Comparison of ENCODE assay signal across 8 mouse cellular contexts in the genomic region with DNA sequence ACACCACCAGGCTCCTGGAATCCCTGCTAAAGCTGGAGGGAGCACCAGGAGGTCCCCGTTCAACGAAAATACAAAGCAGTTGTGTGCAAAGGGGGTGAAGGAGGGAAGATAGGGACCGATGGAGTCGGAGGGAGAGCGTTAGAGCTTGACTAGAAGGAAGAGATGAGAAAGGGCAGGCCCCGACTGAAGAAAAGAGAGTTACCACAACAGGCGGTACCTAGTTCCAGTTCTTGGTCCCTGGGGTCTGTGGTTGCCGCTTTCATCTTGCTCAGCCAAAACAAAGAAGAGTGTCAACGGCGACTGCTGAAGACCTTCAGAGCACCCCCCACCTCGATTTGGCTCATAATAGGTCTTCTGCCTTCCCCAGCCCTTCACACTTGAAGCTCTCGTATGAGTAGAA. TPM values are rescaled to one million over a fixed set of nuclear protein-coding genes. Genes with fewer than 3 reads are reported as not detected.
DNase-seq lines count a peak whose midpoint lies in the region; ATAC-seq and TF ChIP-seq lines count a peak whose summit lies in the region.

No protein-coding gene starts in this region.

- H3K27ac ChIP-seq in heart, embryonic 15.5 days = peak overlapping the region; percentile 88
- H3K27ac ChIP-seq in ES-E14 (ENCODE audit: insufficient read depth, low read depth, low read length, poor library complexity, severe bottlenecking) (peak overlapping the region; percentile 1), macrophage (peak overlapping the region; percentile 80)
- H3K27ac ChIP-seq in forebrain, embryonic 16.5 days (ENCODE audit: low read length) = peak overlapping the region; percentile 94

- DNase-seq in heart, adult 8-10 months (ENCODE audit: low spot score) = no peak
- no peak for DNase-seq in ES-E14 (ENCODE audit: low read depth, low spot score)
- DNase-seq in urinary bladder, adult 18-20 months (ENCODE audit: low spot score in 2 of 2) = no peak
- no peak for DNase-seq in cerebellum, adult 9-11 months

- no peaks in the 10 kb centered on the region for H3K27me3 ChIP-seq in heart, embryonic 15.5 days
- no peaks in the 10 kb centered on the region for H3K27me3 ChIP-seq in forebrain, embryonic 16.5 days (replicated peaks; ENCODE audit: control insufficient read depth, insufficient read depth, low read length)

- H3K9me3 ChIP-seq in heart, embryonic 15.5 days (replicated peaks) = no peaks in the 10 kb centered on the region
- no peaks in the 10 kb centered on the region for H3K9me3 ChIP-seq in ES-E14 (ENCODE audit: control insufficient read depth, insufficient read depth, low read depth, low read length)
- H3K9me3 ChIP-seq in forebrain, embryonic 16.5 days (ENCODE audit: control insufficient read depth, low read length) = no peaks in the 10 kb centered on the region

- H3K36me3 ChIP-seq in heart, embryonic 15.5 days = no peaks in the 10 kb centered on the region
- H3K36me3 ChIP-seq in ES-E14 (ENCODE audit: control insufficient read depth, insufficient read depth, low read length, poor library complexity, severe bottlenecking) (no peaks in the 10 kb centered on the region), macrophage (ENCODE audit: inconsistent target) (no peaks in the 10 kb centered on the region)
- no peaks in the 10 kb centered on the region for H3K36me3 ChIP-seq in forebrain, embryonic 16.5 days (ENCODE audit: control insufficient read depth, insufficient read depth)

- peak overlapping the region; percentile 96 for H3K4me3 ChIP-seq in heart, embryonic 15.5 days
- H3K4me3 ChIP-seq in ES-E14 (ENCODE audit: insufficient read depth in 1 of 2, low read depth in 1 of 2, low read length in 2 of 2, poor library complexity in 1 of 2, severe bottlenecking in 1 of 2) (peak overlapping the region; percentile 78 to 98), macrophage (ENCODE audit: inconsistent target) (peak overlapping the region; percentile 93)
- peak overlapping the region; percentile 75 for H3K4me3 ChIP-seq in forebrain, embryonic 16.5 days (replicated peaks; ENCODE audit: low read length)

- WGBS in heart, embryonic 15.5 days = 7% methylated on average over 12 of the region's 12 CpGs
- 1% methylated on average over 12 of the region's 12 CpGs for WGBS in forebrain, embryonic 16.5 days
- 16% methylated on average over 12 of the region's 12 CpGs for WGBS in macrophage (ENCODE audit: missing documents)

- no peak for ATAC-seq in heart, embryonic 15.5 days (replicated peaks; ENCODE audit: insufficient number of reproducible peaks, insufficient read depth, low FRiP score, low read depth)
- ATAC-seq in forebrain, embryonic 16.5 days = no peak; the same call in 1 of the 2 replicates
- no peak for ATAC-seq in activated CD4-positive, CD25-positive, alpha-beta regulatory T cell, adult 4 months

- peak overlapping the region; percentile 94 for H3K9ac ChIP-seq in heart, embryonic 15.5 days
- peak overlapping the region; percentile 70 for H3K9ac ChIP-seq in ES-E14 (ENCODE audit: insufficient read depth, low read depth, low read length, poor library complexity, severe bottlenecking)
- H3K9ac ChIP-seq in forebrain, embryonic 16.5 days (replicated peaks; ENCODE audit: low read depth, low read length) = peak overlapping the region; percentile 77

- in situ Hi-C loops in ES-E14 (cut with MboI; ENCODE audit: low sequenced_read_pairs in 2 of 2, unreplicated experiment in 2 of 2) = loop anchor here (10.0 to 25.0 kb wide), 2 partner anchors 435 to 437 kb away; no protein-coding TSS in a partner anchor

- peak overlapping the region; percentile 85 for H3K4me2 ChIP-seq in heart, embryonic 15.5 days
- peak overlapping the region; percentile 82 for H3K4me2 ChIP-seq in forebrain, embryonic 16.5 days (ENCODE audit: low read length)

- H3K4me1 ChIP-seq in heart, embryonic 15.5 days (replicated peaks) = peaks cover 13% of the 10 kb centered on the region
- peaks cover 0 to 4% of the 10 kb centered on the region in 2 experiments; a peak in 1 of 4 replicates for H3K4me1 ChIP-seq in ES-E14 (ENCODE audit: control insufficient read depth in 2 of 2, insufficient read depth in 2 of 2, low read length in 2 of 2, poor library complexity in 1 of 2)
- H3K4me1 ChIP-seq in forebrain, embryonic 16.5 days (replicated peaks; ENCODE audit: control insufficient read depth, insufficient read depth, low read length) = peaks cover 15% of the 10 kb centered on the region

- peaks cover 42% of the 10 kb centered on the region for H3K79me2 ChIP-seq in macrophage (ENCODE audit: inconsistent target)

TF ChIP-seq in ES-E14, 5 proteins besides CTCF, POLR2A, EP300 and RAD21:
- TF ChIP-seq HCFC1 (IDR thresholded peaks at IDR 0.05; ENCODE audit: borderline replicate concordance, insufficient read depth, low read length) (no peak), CHD2 (IDR thresholded peaks at IDR 0.05; ENCODE audit: low read depth, low read length) (no peak), ZNF384 (IDR thresholded peaks at IDR 0.05; ENCODE audit: low read depth, low read length) (no peak), MAFK (IDR thresholded peaks at IDR 0.05; ENCODE audit: insufficient read depth, low read depth, low read length) (no peak), ZC3H11A (IDR thresholded peaks at IDR 0.05; ENCODE audit: borderline replicate concordance, low read depth, low read length) (no peak)

RNA-seq across cellular contexts. Expression of a gene that starts 0.8 kb away (rescaled TPM):
- 7.0 and 10.0 TPM in 2 replicates for polyA plus RNA-seq in heart, embryonic 15.5 days (2015; fragmentation: Nextera tagmentation; extraction: Ambion mirVana)
- total RNA-seq in heart, adult 8-10 months (2022) = 1 to 10 TPM; 8.9 to 9.9 (median 9.7) TPM
- total RNA-seq in ES-E14 (2012; rRNA removed) = 5.8 and 6.6 TPM in 2 replicates
- 15.9 and 16.0 TPM in 2 replicates for polyA plus RNA-seq in forebrain, embryonic 16.5 days (2015; fragmentation: Nextera tagmentation; extraction: Ambion mirVana)
- 10 to 100 TPM in 15 of 26 experiments, 1 to 10 TPM in 11; 3.6 to 17.6 (median 10.8) TPM for total RNA-seq in macrophage (2018; cell fraction: chromatin; rRNA removed)
- total RNA-seq in macrophage (2018; cell fraction: cytosol; rRNA removed) = 10 to 100 TPM in 25 of 26 experiments, 1 to 10 TPM in 1; 9.8 to 20.2 (median 16.0) TPM
- 10 to 100 TPM in 17 of 26 experiments, 1 to 10 TPM in 9; 5.2 to 26.0 (median 13.4) TPM for total RNA-seq in macrophage (2018; cell fraction: nucleus; rRNA removed)
- polyA plus RNA-seq in macrophage (2018) = 10.6 to 23.4 TPM (median 11.5 TPM) in 3 replicates
- 10 to 100 TPM; 24.7 to 25.9 TPM for polyA plus RNA-seq in activated CD4-positive, CD25-positive, alpha-beta regulatory T cell, adult 4 months (2017; shearing (Covaris generic))

RNA-seq across cellular contexts. Expression of a gene that starts 59.6 kb away (rescaled TPM):
- 0.25 and 0.46 TPM in 2 replicates for polyA plus RNA-seq in heart, embryonic 15.5 days (2015; fragmentation: Nextera tagmentation; extraction: Ambion mirVana)
- total RNA-seq in heart, adult 8-10 months (2022) = under 1 TPM in 2 of 4 experiments, not detected in 2; 0.14 to 0.28 TPM
- total RNA-seq in ES-E14 (2012; rRNA removed) = 0.11 TPM in 1 of 2 replicates, not detected in the other
- 0.26 TPM in 1 of 2 replicates, not detected in the other for polyA plus RNA-seq in forebrain, embryonic 16.5 days (2015; fragmentation: Nextera tagmentation; extraction: Ambion mirVana)
- total RNA-seq in macrophage (2018; cell fraction: chromatin; rRNA removed) = not detected
- under 1 TPM in 1 of 26 experiments, not detected in 25; under 0.01 TPM for total RNA-seq in macrophage (2018; cell fraction: cytosol; rRNA removed)
- total RNA-seq in macrophage (2018; cell fraction: nucleus; rRNA removed) = not detected
- not detected in 3 replicates for polyA plus RNA-seq in macrophage (2018)
- not detected for polyA plus RNA-seq in activated CD4-positive, CD25-positive, alpha-beta regulatory T cell, adult 4 months (2017; shearing (Covaris generic))

Comparison
In these comparisons a context has a peak if more than half of its experiments do, and no peak if none do; other contexts are left out.
1. H3K27ac ChIP-seq: peak in every context shown above with its lines; median percentile 94 in forebrain, embryonic 16.5 days; 88 in heart, embryonic 15.5 days; 80 in macrophage; 1 in ES-E14.